In genomic region chr15:31306726-31307125, GRCm38 (mm10) we compare ENCODE assay signal across 22 mouse cellular contexts.
DNase-seq lines count a peak whose midpoint lies in the region; ATAC-seq lines count a peak whose summit lies in the region.
"Had no signal": no experiment of that assay in that cellular context is flagged by ENCODE, and none has a peak within 500 bp of the region (broad histone marks: within the 10 kb centered on the region; RNA-seq: fewer than 3 reads in every experiment).

No protein-coding gene starts in this region.

- no peak overlapping the region for H3K9ac ChIP-seq in kidney, embryonic 16.5 days (replicated peaks; ENCODE audit: low read length)
- no peak overlapping the region for H3K9ac ChIP-seq in kidney, embryonic 14.5 days (ENCODE audit: low read depth, low read length)
- H3K9ac ChIP-seq: embryonic facial prominence, embryonic 12.5 days; forebrain, embryonic 13.5 days; forebrain, embryonic 15.5 days; forebrain, postnatal 0 days had no signal

- H3K36me3 ChIP-seq in kidney, embryonic 16.5 days (ENCODE audit: insufficient read depth, low read length), result no peaks in the 10 kb centered on the region
- no peaks in the 10 kb centered on the region for H3K36me3 ChIP-seq in kidney, embryonic 14.5 days (ENCODE audit: control insufficient read depth, insufficient read depth, low read length)
- H3K36me3 ChIP-seq: embryonic facial prominence, embryonic 10.5 days; embryonic facial prominence, embryonic 12.5 days; forebrain, embryonic 15.5 days had no signal

- H3K4me1 ChIP-seq in kidney, embryonic 16.5 days (ENCODE audit: insufficient read depth, low read length), result no peaks in the 10 kb centered on the region; the same call in 1 of the 2 replicates
- no peaks in the 10 kb centered on the region for H3K4me1 ChIP-seq in kidney, embryonic 14.5 days (ENCODE audit: control insufficient read depth, insufficient read depth, low read length)
- H3K4me1 ChIP-seq: forebrain, embryonic 15.5 days had no signal

- H3K9me3 ChIP-seq in kidney, embryonic 16.5 days (ENCODE audit: low read length), result no peaks in the 10 kb centered on the region; the same call in 1 of the 2 replicates
- no peaks in the 10 kb centered on the region for H3K9me3 ChIP-seq in kidney, embryonic 14.5 days (ENCODE audit: control insufficient read depth, low read length)
- H3K9me3 ChIP-seq: embryonic facial prominence, embryonic 10.5 days; embryonic facial prominence, embryonic 12.5 days; forebrain, embryonic 13.5 days; forebrain, embryonic 15.5 days had no signal

- H3K27me3 ChIP-seq in kidney, embryonic 16.5 days (ENCODE audit: insufficient read depth, low read length), result no peaks in the 10 kb centered on the region
- H3K27me3 ChIP-seq in kidney, embryonic 14.5 days (ENCODE audit: control insufficient read depth, insufficient read depth, low read length), result no peaks in the 10 kb centered on the region
- H3K27me3 ChIP-seq: embryonic facial prominence, embryonic 12.5 days; forebrain, embryonic 13.5 days; forebrain, embryonic 15.5 days had no signal

- peak; percentile 68 for DNase-seq in kidney, adult 11 months
- DNase-seq in kidney, adult 8-10 months, result peak; percentile 40 to 60
- peak; percentile 32 for DNase-seq in kidney, postnatal 14 days
- no peak for DNase-seq in kidney, postnatal 10 days
- peak; percentile 44 to 69 for DNase-seq in kidney, postnatal 36 days
- DNase-seq in cerebellum, postnatal 25 days, result no peak
- DNase-seq: adrenal gland, adult 2 months; adrenal gland, postnatal 10 days; adrenal gland, postnatal 25 days; cerebellum, adult 11 months; cerebellum, adult 18-20 months; cerebellum, adult 8-10 months; cerebellum, adult 9-11 months; cerebellum, postnatal 14 days; embryo, embryonic 11 days; forebrain, postnatal 0 days had no signal

- H3K4me2 ChIP-seq in kidney, embryonic 16.5 days (replicated peaks; ENCODE audit: low read depth, low read length), result no peak overlapping the region
- H3K4me2 ChIP-seq in kidney, embryonic 14.5 days (replicated peaks; ENCODE audit: low read depth, low read length), result no peak overlapping the region
- H3K4me2 ChIP-seq: embryonic facial prominence, embryonic 12.5 days; forebrain, embryonic 13.5 days; forebrain, embryonic 15.5 days had no signal

- no peak for ATAC-seq in kidney, embryonic 16.5 days (ENCODE audit: low FRiP score, low TSS enrichment)
- no peak for ATAC-seq in kidney, embryonic 14.5 days (ENCODE audit: low FRiP score, low TSS enrichment)
- ATAC-seq: forebrain, embryonic 13.5 days; forebrain, embryonic 15.5 days; forebrain, postnatal 0 days had no signal

- no peak overlapping the region for H3K4me3 ChIP-seq in kidney, embryonic 16.5 days (ENCODE audit: low read length)
- no peak overlapping the region for H3K4me3 ChIP-seq in kidney, embryonic 14.5 days (ENCODE audit: low read length)
- H3K4me3 ChIP-seq: embryonic facial prominence, embryonic 10.5 days; embryonic facial prominence, embryonic 12.5 days; forebrain, embryonic 13.5 days; forebrain, embryonic 15.5 days had no signal

- H3K27ac ChIP-seq in kidney, embryonic 16.5 days (ENCODE audit: low read length), result no peak overlapping the region
- no peak overlapping the region for H3K27ac ChIP-seq in kidney, embryonic 14.5 days (ENCODE audit: low read depth, low read length)
- H3K27ac ChIP-seq: embryonic facial prominence, embryonic 10.5 days; embryonic facial prominence, embryonic 12.5 days; forebrain, embryonic 13.5 days; forebrain, embryonic 15.5 days had no signal

- WGBS in kidney, embryonic 16.5 days, result 90% methylated on average over 4 of the region's 4 CpGs
- 85% methylated on average over 4 of the region's 4 CpGs for WGBS in kidney, embryonic 14.5 days

Comparison
In these comparisons a context has a peak if more than half of its experiments do, and no peak if none do; other contexts are left out.
1. DNase-seq: peak in kidney, adult 11 months (single experiment), kidney, adult 8-10 months (2 of 2), kidney, postnatal 14 days (single experiment) and kidney, postnatal 36 days (2 of 2); none in kidney, postnatal 10 days (single experiment) and cerebellum, postnatal 25 days (0 of 2).